Mouse (Mus musculus): ENCODE measurements around the gene Olfr552. TPM values are rescaled to one million over a fixed set of nuclear protein-coding genes. Genes with fewer than 3 reads are reported as not detected.
"Not testable (repeated sequence)": the region's sequence is repeated elsewhere in the genome, so short reads cannot be mapped to it uniquely, and the experiment has no call there.

The Olfr552 gene
- polyA plus RNA-seq, 1 experiment from 2014 or later, result not detected

DNA sequence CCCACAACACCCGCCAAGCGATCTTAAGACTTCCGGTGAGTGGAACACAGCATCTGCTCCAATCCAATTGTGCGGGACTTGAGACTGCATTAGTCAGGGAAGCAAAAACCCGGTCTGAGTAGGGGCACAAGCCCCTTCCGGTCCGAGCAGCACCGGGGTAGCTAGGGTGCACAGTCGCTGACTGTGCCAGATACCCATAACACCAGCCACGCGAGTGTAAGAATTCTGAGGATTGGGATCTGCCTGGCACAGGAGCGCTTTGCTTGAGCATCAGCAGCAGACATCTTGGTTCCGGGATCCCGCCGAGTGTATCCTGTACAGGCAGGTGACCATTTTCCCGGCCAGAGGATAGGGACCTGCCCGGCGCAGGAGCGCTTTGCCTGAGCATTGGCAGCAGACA, 22.8 kb downstream of the Olfr552 start:
- not testable (repeated sequence) for H3K4me1 ChIP-seq (replicated peaks); H3K36me3 ChIP-seq; H3K9me3 ChIP-seq; H3K27ac ChIP-seq; H3K9ac ChIP-seq; H3K27me3 ChIP-seq; ATAC-seq (ENCODE audit: low FRiP score); H3K4me3 ChIP-seq; H3K4me2 ChIP-seq
- WGBS, result 89% methylated on average over 19 of the region's 19 CpGs

DNA sequence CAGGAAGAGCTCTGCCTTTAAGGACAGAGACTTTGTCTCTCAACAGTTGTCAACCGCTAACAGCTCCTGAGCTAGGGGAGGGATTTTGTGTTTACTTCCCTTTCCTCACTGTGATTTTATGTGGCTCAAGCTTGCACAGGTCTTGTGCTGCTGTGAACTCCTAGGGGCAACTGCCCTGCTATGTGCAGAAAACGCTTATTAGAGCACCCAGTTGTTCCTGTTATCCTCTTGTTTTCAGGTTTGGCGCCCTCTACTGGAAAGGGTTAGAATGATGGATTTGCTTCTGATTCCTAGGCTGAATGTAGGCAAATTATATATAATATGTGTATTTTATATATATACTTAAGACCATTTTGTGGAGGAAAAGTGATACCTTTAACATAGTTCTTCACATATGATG, 39.1 kb downstream of the Olfr552 start:
- Histone ChIP-seq H3K4me3 (no peak overlapping the region), H3K27me3 (no peaks in the 10 kb centered on the region), H3K9ac (no peak overlapping the region), H3K4me1 (replicated peaks) (no peaks in the 10 kb centered on the region), H3K36me3 (no peaks in the 10 kb centered on the region), H3K27ac (no peak overlapping the region), H3K9me3 (no peaks in the 10 kb centered on the region), H3K4me2 (no peak overlapping the region)
- 31% methylated on average over 3 of the region's 3 CpGs for WGBS
- ATAC-seq (ENCODE audit: low FRiP score), result no peak

DNA sequence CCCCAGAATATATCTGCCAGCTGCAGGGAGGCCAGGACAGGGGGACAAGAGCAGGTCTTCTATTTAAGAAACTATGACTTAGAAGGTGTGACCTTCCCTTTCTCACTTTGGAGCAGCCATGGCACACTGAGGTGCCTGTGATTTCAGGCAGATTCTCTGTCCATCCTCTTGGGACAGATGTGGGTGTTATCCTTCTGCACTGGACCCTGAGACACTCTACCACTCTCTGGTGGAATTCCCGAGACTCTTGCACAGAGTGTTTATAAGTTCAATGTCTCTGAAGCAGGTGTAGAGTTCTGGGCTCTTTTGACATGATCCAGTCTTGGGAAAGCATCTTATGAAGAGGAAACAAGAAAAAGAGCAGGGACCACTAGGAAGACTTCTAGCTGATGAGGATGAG, 40.6 kb downstream of the Olfr552 start, which contains the start of gene Olfr554:
Olfr554 (plus strand) TSS at position 301 of the 400 bp plus-strand sequence.
- Histone ChIP-seq H3K36me3 (no peaks in the 10 kb centered on the region), H3K9me3 (no peaks in the 10 kb centered on the region), H3K9ac (no peak within 1 kb of the TSS), H3K4me1 (replicated peaks) (no peaks in the 10 kb centered on the region), H3K27ac (no peak within 1 kb of the TSS), H3K4me2 (no peak within 1 kb of the TSS), H3K4me3 (no peak within 1 kb of the TSS), H3K27me3 (no peaks in the 10 kb centered on the region)
- WGBS, result 76% methylated on average over 1 of the region's 1 CpGs
- ATAC-seq (ENCODE audit: low FRiP score), result no peak

DNA sequence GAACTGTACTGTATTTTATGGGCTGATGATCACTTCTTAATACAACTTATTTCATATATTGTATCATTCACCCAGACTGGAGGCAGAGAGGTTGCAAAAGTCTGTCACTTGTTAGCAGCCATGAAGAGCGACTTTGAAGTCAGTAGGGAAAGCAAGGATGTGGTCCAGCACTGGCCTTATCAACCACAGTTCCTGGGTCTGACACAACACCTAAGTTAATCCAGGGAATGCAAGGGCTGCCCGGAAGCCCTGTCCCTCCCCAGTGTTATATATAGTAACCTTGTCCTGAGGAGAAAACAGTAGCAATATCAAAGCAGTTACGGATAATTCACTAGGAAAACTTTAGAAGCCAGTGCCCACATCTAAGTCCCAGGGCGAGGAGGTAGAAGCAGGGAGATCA, 47.4 kb downstream of the Olfr552 start:
- H3K4me2 ChIP-seq; H3K27ac ChIP-seq; H3K27me3 ChIP-seq; H3K4me3 ChIP-seq; H3K4me1 ChIP-seq (replicated peaks); H3K36me3 ChIP-seq; H3K9me3 ChIP-seq; H3K9ac ChIP-seq; ATAC-seq (ENCODE audit: low FRiP score): not testable (repeated sequence)
- 90% methylated on average over 4 of the region's 4 CpGs for WGBS

Other genes with a start within 250 kb of the Olfr552 start
- gene Rrm1, start 156.1 kb upstream of the Olfr552 start, polyA plus RNA-seq (2015; fragmentation: Nextera tagmentation; extraction: Ambion mirVana), result 58.6 and 59.2 TPM in 2 replicates
- 0.60 and 0.85 TPM in 2 replicates for gene Olfr543, start 116.1 kb upstream of the Olfr552 start, polyA plus RNA-seq (2015; fragmentation: Nextera tagmentation; extraction: Ambion mirVana)
- gene Olfr544, start 109.5 kb upstream of the Olfr552 start, polyA plus RNA-seq (2015; fragmentation: Nextera tagmentation; extraction: Ambion mirVana), result 0.21 and 0.30 TPM in 2 replicates
- 0.14 and 0.19 TPM in 2 replicates for gene Olfr545, start 98.2 kb upstream of the Olfr552 start, polyA plus RNA-seq (2015; fragmentation: Nextera tagmentation; extraction: Ambion mirVana)
- gene Olfr547, start 63.0 kb upstream of the Olfr552 start, polyA plus RNA-seq (2015; fragmentation: Nextera tagmentation; extraction: Ambion mirVana), result not detected in 2 replicates
- not detected in 2 replicates for gene Olfr548-ps1, start 56.9 kb upstream of the Olfr552 start, polyA plus RNA-seq (2015; fragmentation: Nextera tagmentation; extraction: Ambion mirVana)
- gene Olfr549, start 47.9 kb upstream of the Olfr552 start, polyA plus RNA-seq (2015; fragmentation: Nextera tagmentation; extraction: Ambion mirVana), result not detected in 2 replicates
- gene Trim21, start 32.3 kb upstream of the Olfr552 start, polyA plus RNA-seq (2015; fragmentation: Nextera tagmentation; extraction: Ambion mirVana), result 0.19 and 0.32 TPM in 2 replicates
- gene Olfr550, start 26.3 kb upstream of the Olfr552 start, polyA plus RNA-seq (2015; fragmentation: Nextera tagmentation; extraction: Ambion mirVana), result not detected in 2 replicates
- gene Olfr551, start 5.9 kb upstream of the Olfr552 start, polyA plus RNA-seq (2015; fragmentation: Nextera tagmentation; extraction: Ambion mirVana), result not detected in 2 replicates
- gene Olfr553, start 20.4 kb downstream of the Olfr552 start, polyA plus RNA-seq (2015; fragmentation: Nextera tagmentation; extraction: Ambion mirVana), result not detected in 2 replicates
- not detected in 2 replicates for gene Olfr554, start 40.7 kb downstream of the Olfr552 start, polyA plus RNA-seq (2015; fragmentation: Nextera tagmentation; extraction: Ambion mirVana)
- gene Olfr555, start 61.1 kb downstream of the Olfr552 start, polyA plus RNA-seq (2015; fragmentation: Nextera tagmentation; extraction: Ambion mirVana), result not detected in 2 replicates
- not detected in 2 replicates for gene Olfr556, start 67.1 kb downstream of the Olfr552 start, polyA plus RNA-seq (2015; fragmentation: Nextera tagmentation; extraction: Ambion mirVana)
- gene Trim68, start 89.6 kb downstream of the Olfr552 start, polyA plus RNA-seq (2015; fragmentation: Nextera tagmentation; extraction: Ambion mirVana), result 7.2 and 8.0 TPM in 2 replicates
- gene Olfr557, start 98.1 kb downstream of the Olfr552 start, polyA plus RNA-seq (2015; fragmentation: Nextera tagmentation; extraction: Ambion mirVana), result not detected in 2 replicates
- gene Olfr558, start 104.4 kb downstream of the Olfr552 start, polyA plus RNA-seq (2015; fragmentation: Nextera tagmentation; extraction: Ambion mirVana), result 0.39 TPM in 2 replicates
- gene Olfr33, start 121.3 kb downstream of the Olfr552 start, polyA plus RNA-seq (2015; fragmentation: Nextera tagmentation; extraction: Ambion mirVana), result not detected in 2 replicates
- gene Olfr559, start 129.7 kb downstream of the Olfr552 start, polyA plus RNA-seq (2015; fragmentation: Nextera tagmentation; extraction: Ambion mirVana), result not detected in 2 replicates
- gene Olfr560, start 161.6 kb downstream of the Olfr552 start, polyA plus RNA-seq (2015; fragmentation: Nextera tagmentation; extraction: Ambion mirVana), result not detected in 2 replicates
- gene Olfr78, start 161.7 kb downstream of the Olfr552 start, polyA plus RNA-seq (2015; fragmentation: Nextera tagmentation; extraction: Ambion mirVana), result 0.09 and 0.10 TPM in 2 replicates
- gene Olfr561, start 173.5 kb downstream of the Olfr552 start, polyA plus RNA-seq (2015; fragmentation: Nextera tagmentation; extraction: Ambion mirVana), result not detected in 2 replicates
- not detected in 2 replicates for gene Olfr564, start 205.7 kb downstream of the Olfr552 start, polyA plus RNA-seq (2015; fragmentation: Nextera tagmentation; extraction: Ambion mirVana)

All from hindbrain, embryonic 13.5 days (tissue).